Mouse (Mus musculus) mouse trophoblast stem cell (cell line): Measurements from ENCODE around the gene Cdh13.

Source experiments
- in situ Hi-C, 2 experiments: fragments of 300-500 bp; cut with MseI, MboI; formaldehyde crosslinking; loops; 2 replicates in 1 of 2; 3 replicates in 1 of 2; pipeline ENCODE4 v1.15.1; 2025

Gene Cdh13

GRCm38 (mm10) chr8:118306957-118307356, 23.4 kb downstream of the Cdh13 start:
- in situ Hi-C loops: no loop called here

- in situ Hi-C loops: no loop called here
Measured at GRCm38 (mm10) chr8:118309106-118309505, 25.6 kb downstream of the Cdh13 start.

GRCm38 (mm10) chr8:118313426-118314187, 30.1 kb downstream of the Cdh13 start:
- in situ Hi-C loops: no loop called here

- in situ Hi-C loops: no loop called here
Measured at GRCm38 (mm10) chr8:118314188-118314563, 30.6 kb downstream of the Cdh13 start.

GRCm38 (mm10) chr8:118314932-118315331, 31.4 kb downstream of the Cdh13 start:
- in situ Hi-C loops: no loop called here

- in situ Hi-C loops: no loop called here
Measured at GRCm38 (mm10) chr8:118316440-118316839, 32.9 kb downstream of the Cdh13 start.

- in situ Hi-C loops: no loop called here
Measured at GRCm38 (mm10) chr8:118320566-118320965, 37.0 kb downstream of the Cdh13 start.

GRCm38 (mm10) chr8:118323421-118323820, 39.9 kb downstream of the Cdh13 start:
- in situ Hi-C loops: no loop called here

GRCm38 (mm10) chr8:118334933-118335332, 51.4 kb downstream of the Cdh13 start:
- in situ Hi-C loops: no loop called here

GRCm38 (mm10) chr8:118339711-118340110, 56.2 kb downstream of the Cdh13 start:
- in situ Hi-C loops: no loop called here

- in situ Hi-C loops: no loop called here
Measured at GRCm38 (mm10) chr8:118343267-118343666, 59.7 kb downstream of the Cdh13 start.

GRCm38 (mm10) chr8:118348710-118349489, 65.4 kb downstream of the Cdh13 start:
- in situ Hi-C loops: no loop called here

- in situ Hi-C loops: no loop called here
Measured at GRCm38 (mm10) chr8:118350136-118350535, 66.6 kb downstream of the Cdh13 start.

GRCm38 (mm10) chr8:118353022-118353421, 69.5 kb downstream of the Cdh13 start:
- in situ Hi-C loops: no loop called here

- in situ Hi-C loops: no loop called here
Measured at GRCm38 (mm10) chr8:118357067-118357466, 73.5 kb downstream of the Cdh13 start.

- in situ Hi-C loops: no loop called here
Measured at GRCm38 (mm10) chr8:118357596-118357995, 74.1 kb downstream of the Cdh13 start.

GRCm38 (mm10) chr8:118363781-118364180, 80.2 kb downstream of the Cdh13 start:
- in situ Hi-C loops: no loop called here

GRCm38 (mm10) chr8:118373092-118373491, 89.6 kb downstream of the Cdh13 start:
- in situ Hi-C loops: no loop called here

- in situ Hi-C loops: no loop called here
Measured at GRCm38 (mm10) chr8:118374738-118375137, 91.2 kb downstream of the Cdh13 start.

- in situ Hi-C loops: no loop called here
Measured at GRCm38 (mm10) chr8:118376791-118377190, 93.3 kb downstream of the Cdh13 start.

- in situ Hi-C loops: no loop called here
Measured at GRCm38 (mm10) chr8:118378985-118379384, 95.5 kb downstream of the Cdh13 start.

- in situ Hi-C loops: no loop called here
Measured at GRCm38 (mm10) chr8:118379657-118380056, 96.1 kb downstream of the Cdh13 start.

GRCm38 (mm10) chr8:118380058-118380457, 96.5 kb downstream of the Cdh13 start:
- in situ Hi-C loops: no loop called here
